Mouse (Mus musculus) thymus, adult 2 months (tissue): ENCODE results near the gene Flt3l. TPM values are rescaled to one million over a fixed set of nuclear protein-coding genes. Genes with fewer than 3 reads are reported as not detected.
A peak's percentile ranks its signal among the peaks of the same experiment; 100 is the strongest.

Source experiments
- DNase-seq: peaks from one replicate; pipeline ENCODE4 v3.0.0; 2021
- H3K27ac ChIP-seq: fragments of 200-500 bp; 2 replicates; pipeline ENCODE4 v1.5.1; 2012; ENCODE audit warnings: low read length, control low read depth; ENCODE audit not compliant: control insufficient read depth, insufficient read depth
- H3K27me3 ChIP-seq: fragments of 200-500 bp; 2 replicates; pipeline ENCODE4 v1.6.1; 2012; ENCODE audit warnings: mild to moderate bottlenecking, low read length, moderate library complexity, mixed read lengths; ENCODE audit not compliant: control insufficient read depth, insufficient read depth
- H3K36me3 ChIP-seq: fragments of 200-500 bp; 2 replicates; pipeline ENCODE4 v1.6.1; 2012; ENCODE audit warnings: mild to moderate bottlenecking, low read length, moderate library complexity; ENCODE audit not compliant: control insufficient read depth, insufficient read depth
- H3K4me1 ChIP-seq: fragments of 200-500 bp; replicated peaks from 2 replicates; pipeline ENCODE4 v1.6.1; 2012; ENCODE audit warnings: low read length; ENCODE audit not compliant: control insufficient read depth, insufficient read depth
- H3K4me3 ChIP-seq: fragments of 200-500 bp; 2 replicates; pipeline ENCODE4 v1.5.1; 2012; ENCODE audit warnings: mild to moderate bottlenecking, low read length, control low read depth, moderate library complexity; ENCODE audit not compliant: control insufficient read depth, insufficient read depth
- CTCF ChIP-seq: fragments of 200-500 bp; IDR thresholded peaks from 2 replicates; pipeline ENCODE4 v1.5.1; 2012; ENCODE audit warnings: mild to moderate bottlenecking, control low read depth, low read length, moderate library complexity, borderline replicate concordance; ENCODE audit not compliant: control insufficient read depth, poor library complexity, insufficient read depth; ENCODE audit errors: extremely low read depth
- POLR2A ChIP-seq: fragments of 200-500 bp; IDR thresholded peaks from 2 replicates; pipeline ENCODE4 v1.6.1; 2012; ENCODE audit warnings: mild to moderate bottlenecking, low read length, control low read depth, moderate library complexity; ENCODE audit not compliant: control insufficient read depth, poor library complexity, insufficient read depth; ENCODE audit errors: extremely low read depth
- WGBS: fragments of 180-500 bp; shearing (Covaris S2); methylation state at CpG from one replicate; pipeline ENCODE4 v1.1.7; 2018; 5-methylcytosine and 5-hydroxymethylcytosine counted together
- polyA plus RNA-seq: library from polyadenylated mRNA; depleted of rRNA; stranded (reverse); fragments of >200 nt; gene quantifications from 2 replicates; pipeline ENCODE4 v1.2.3, GENCODE M21; 2012

Flt3l gene
- polyA plus RNA-seq, 1 experiment: 207 TPM

- no peak overlapping the region for H3K4me3 ChIP-seq
- no peak overlapping the region for H3K27ac ChIP-seq
- TF ChIP-seq POLR2A: no peak
- TF ChIP-seq CTCF: no peak
- no peak for DNase-seq
- peaks cover 25% of the 10 kb centered on the region for H3K27me3 ChIP-seq
- no peaks in the 10 kb centered on the region for H3K36me3 ChIP-seq
- 80% methylated on average over 5 of the region's 5 CpGs for WGBS
- H3K4me1 ChIP-seq: peaks cover 7% of the 10 kb centered on the region
Observed at GRCm38 (mm10) chr7:45164833-45165232, 28.6 kb upstream of the Flt3l start.

- H3K36me3 ChIP-seq: no peaks in the 10 kb centered on the region
- H3K27ac ChIP-seq: no peak within 1 kb of the TSS
- TF ChIP-seq CTCF: no peak
- TF ChIP-seq POLR2A: no peak
- 5% methylated on average over 41 of the region's 41 CpGs for WGBS
- DNase-seq: peak; percentile 38
- peaks cover 23% of the 10 kb centered on the region for H3K27me3 ChIP-seq
- H3K4me1 ChIP-seq: peaks cover 7% of the 10 kb centered on the region
- 0 out of 2 replicates have a peak within 1 kb of the TSS, but pooled peaks have one; percentile 2 for H3K4me3 ChIP-seq
Observed at GRCm38 (mm10) chr7:45163735-45164490, 27.7 kb upstream of the Flt3l start, which contains the start of gene Slc17a7. TSS of gene Slc17a7 (plus strand) at chr7:45163949.

DNA sequence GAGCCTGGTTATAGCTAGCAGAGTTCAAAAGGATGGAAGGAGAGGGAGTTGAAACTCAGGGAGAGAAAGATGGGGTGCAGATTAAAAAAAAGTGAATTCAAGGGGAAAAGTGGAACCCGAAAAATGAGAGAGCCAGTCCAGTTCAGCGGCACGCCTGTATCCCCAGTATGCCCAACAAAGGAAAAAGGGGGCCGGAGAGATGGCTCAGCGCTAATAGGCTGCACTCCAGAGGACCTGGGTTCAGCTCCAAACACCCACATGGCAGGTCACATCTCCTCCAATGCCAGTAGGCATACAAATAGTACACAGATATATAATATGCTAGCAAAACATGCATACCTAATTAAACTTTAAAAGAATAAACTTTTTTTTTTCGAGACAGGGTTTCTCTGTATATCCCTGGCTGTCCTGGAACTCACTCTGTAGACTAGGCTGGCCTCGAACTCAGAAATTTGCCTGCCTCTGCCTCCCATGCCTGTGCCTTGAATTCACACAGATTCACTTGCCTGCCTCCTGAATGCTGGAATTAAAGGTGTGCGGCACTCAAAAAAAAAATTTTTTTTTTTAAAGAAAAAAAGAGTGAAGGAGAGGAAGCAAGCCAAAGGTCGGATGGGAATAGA, 26.9 kb upstream of the Flt3l start:
- WGBS: 82% methylated on average over 9 of the region's 9 CpGs
- H3K4me1 ChIP-seq: peaks cover 7% of the 10 kb centered on the region
- no peaks in the 10 kb centered on the region for H3K36me3 ChIP-seq
- DNase-seq: no peak
- TF ChIP-seq CTCF: no peak
- no peak overlapping the region for H3K4me3 ChIP-seq
- no peak overlapping the region for H3K27ac ChIP-seq
- H3K27me3 ChIP-seq: peaks cover 18% of the 10 kb centered on the region

DNA sequence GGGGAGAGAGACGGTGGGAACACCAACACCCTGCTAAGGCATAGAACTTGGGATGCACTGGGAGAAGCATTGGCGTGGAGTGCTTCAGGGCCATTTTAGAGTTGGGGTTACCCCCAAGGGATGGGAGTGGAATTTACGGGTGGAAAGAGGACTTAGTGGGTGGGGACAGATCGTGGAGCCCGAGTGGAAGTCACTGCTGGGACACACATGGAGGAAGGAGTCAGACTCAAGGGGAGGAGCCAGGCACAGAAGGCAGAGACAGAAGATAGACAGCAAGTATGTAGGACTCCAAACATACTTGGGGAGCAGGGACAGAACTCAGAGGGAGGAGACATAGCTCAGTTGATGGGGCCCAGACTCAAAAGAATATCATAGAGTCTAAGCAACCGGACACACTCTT, 26.3 kb upstream of the Flt3l start:
- no peak overlapping the region for H3K4me3 ChIP-seq
- WGBS: 32% methylated on average over 6 of the region's 6 CpGs

GRCm38 (mm10) chr7:45161612-45162473, 25.6 kb upstream of the Flt3l start:
- no peak overlapping the region for H3K27ac ChIP-seq
- peaks cover 11% of the 10 kb centered on the region for H3K27me3 ChIP-seq
- H3K36me3 ChIP-seq: no peaks in the 10 kb centered on the region
- WGBS: 4% methylated on average over 35 of the region's 35 CpGs
- DNase-seq: peak; percentile 93
- TF ChIP-seq CTCF (peak; percentile 98), POLR2A (no peak)
- peak overlapping the region; percentile 39 for H3K4me3 ChIP-seq
- peaks cover 7% of the 10 kb centered on the region for H3K4me1 ChIP-seq

More for the DNA sequence above, 26.3 kb upstream of the Flt3l start:
- TF ChIP-seq POLR2A (no peak), CTCF (no peak)
- peaks cover 13% of the 10 kb centered on the region for H3K27me3 ChIP-seq
- H3K27ac ChIP-seq: no peak overlapping the region
- no peaks in the 10 kb centered on the region for H3K36me3 ChIP-seq
- peaks cover 7% of the 10 kb centered on the region for H3K4me1 ChIP-seq
- DNase-seq: no peak

GRCm38 (mm10) chr7:45160866-45161265, 24.6 kb upstream of the Flt3l start:
- H3K4me3 ChIP-seq: no peak overlapping the region
- H3K36me3 ChIP-seq: no peaks in the 10 kb centered on the region
- no peak overlapping the region for H3K27ac ChIP-seq
- TF ChIP-seq POLR2A (no peak), CTCF (no peak)
- WGBS: 95% methylated on average over 3 of the region's 3 CpGs
- peaks cover 7% of the 10 kb centered on the region for H3K4me1 ChIP-seq
- peaks cover 11% of the 10 kb centered on the region for H3K27me3 ChIP-seq
- no peak for DNase-seq
